Mouse (Mus musculus): ENCODE measurements around the gene Fbxo30. TPM values are rescaled to one million over a fixed set of nuclear protein-coding genes. Genes with fewer than 3 reads are reported as not detected.
A peak's percentile ranks its signal among the peaks of the same experiment; 100 is the strongest.

The Fbxo30 gene
- polyA plus RNA-seq, 1 experiment, result 2.6 TPM

DNA sequence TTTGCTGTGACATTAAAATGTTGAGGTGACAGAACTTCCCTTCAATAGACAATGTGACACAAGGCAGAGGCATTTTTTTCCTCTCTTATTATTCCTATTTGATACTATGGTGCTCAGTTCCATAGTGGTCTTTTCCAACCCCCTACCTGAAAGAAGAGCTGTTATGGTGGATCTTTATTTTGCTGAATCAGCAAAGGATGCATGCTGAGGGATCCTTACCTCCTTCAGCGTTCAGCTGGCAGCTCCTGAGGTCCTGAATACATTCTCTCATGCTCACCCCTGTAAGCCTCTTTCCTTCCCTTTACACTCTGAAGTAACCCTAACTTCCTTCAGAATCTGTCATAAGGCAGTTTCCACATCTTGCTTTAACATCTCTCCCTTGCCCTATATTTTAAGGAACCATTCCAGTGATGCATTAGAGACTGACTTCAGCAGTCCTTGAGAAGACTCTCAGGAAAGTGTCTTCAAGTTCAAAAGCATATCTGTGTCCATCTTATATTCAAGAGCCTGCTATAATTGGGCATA, 38.4 kb downstream of the Fbxo30 start:
- 81% methylated on average over 1 of the region's 1 CpGs for WGBS

DNA sequence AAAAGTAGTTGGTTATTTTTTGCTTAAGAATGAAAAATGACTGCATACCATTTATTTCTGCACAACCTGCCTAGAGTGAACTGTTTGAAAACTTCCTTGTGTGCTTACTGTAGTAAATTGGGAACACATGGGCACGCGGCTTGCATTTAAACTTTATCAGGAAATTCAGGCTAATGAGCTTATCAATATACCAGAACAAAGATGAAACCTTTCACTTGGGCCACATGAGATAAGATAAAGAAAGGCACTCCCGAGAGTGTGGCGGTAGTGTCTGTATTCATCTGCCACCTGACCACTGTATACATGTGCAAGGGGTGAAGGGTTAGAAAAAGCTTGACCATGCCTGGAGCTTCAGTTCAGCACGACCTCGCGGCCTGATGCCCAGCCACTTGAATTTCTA, 41.2 kb downstream of the Fbxo30 start:
- 81% methylated on average over 7 of the region's 7 CpGs for WGBS
- DNase-seq (ENCODE audit: low read depth, low spot score), result no peak

More for the DNA sequence above, 38.4 kb downstream of the Fbxo30 start:
- DNase-seq (ENCODE audit: low read depth, low spot score), result no peak

DNA sequence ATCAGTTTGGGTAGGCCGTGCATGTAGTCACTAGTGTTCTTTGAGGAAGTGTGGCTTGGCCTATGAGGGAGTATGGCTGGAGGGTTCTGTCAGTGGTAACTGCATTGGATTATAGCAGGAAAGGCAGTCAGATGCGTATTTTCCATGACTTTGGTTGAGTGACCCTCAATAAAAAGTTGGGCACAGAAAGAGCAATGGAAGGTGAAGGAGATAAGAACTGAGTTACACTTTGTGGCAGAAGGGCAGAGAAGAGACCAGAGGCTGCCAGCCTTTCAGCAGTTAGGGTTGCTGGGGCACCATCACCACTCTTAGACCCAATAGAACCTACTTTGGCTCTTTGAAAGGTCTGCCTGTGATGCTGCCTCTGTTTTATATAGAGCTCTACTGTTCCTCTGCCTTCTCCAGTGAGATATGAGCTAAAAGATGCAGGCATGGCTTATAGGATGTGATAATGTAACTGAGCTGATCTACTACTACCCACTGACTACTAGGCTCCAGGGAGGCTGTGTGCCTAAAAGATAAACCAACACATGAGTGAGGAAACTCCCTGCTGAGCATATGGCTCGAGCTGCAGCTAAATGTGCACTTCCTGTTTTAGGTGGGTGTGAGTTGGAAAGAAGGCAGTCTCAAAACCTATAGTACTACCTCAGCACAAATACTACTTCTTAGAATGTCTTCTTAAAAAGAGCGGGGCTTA, 42.2 kb downstream of the Fbxo30 start:
- 77% methylated on average over 4 of the region's 4 CpGs for WGBS
- DNase-seq (ENCODE audit: low read depth, low spot score), result no peak

DNA sequence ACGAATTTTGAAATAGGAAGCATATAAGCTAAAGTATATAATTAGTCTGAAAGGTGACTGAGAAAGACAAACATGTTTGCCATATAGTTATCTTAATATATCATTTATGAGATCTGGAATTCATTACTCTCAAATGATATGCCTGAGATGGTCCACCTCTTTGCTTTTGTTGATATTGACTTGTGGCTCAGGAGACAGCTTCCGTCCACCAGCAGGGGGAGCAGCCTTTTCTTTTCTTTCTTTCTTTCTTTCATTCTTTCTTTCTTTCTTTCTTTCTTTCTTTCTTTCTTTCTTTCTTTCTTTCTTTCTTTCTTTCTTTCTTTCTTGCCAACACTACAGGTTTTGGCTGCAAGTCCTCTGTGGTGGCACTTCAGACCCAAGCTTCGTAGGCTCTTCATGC, 45.4 kb downstream of the Fbxo30 start:
- no peak for DNase-seq (ENCODE audit: low read depth, low spot score)
- 89% methylated on average over 3 of the region's 3 CpGs for WGBS

DNA sequence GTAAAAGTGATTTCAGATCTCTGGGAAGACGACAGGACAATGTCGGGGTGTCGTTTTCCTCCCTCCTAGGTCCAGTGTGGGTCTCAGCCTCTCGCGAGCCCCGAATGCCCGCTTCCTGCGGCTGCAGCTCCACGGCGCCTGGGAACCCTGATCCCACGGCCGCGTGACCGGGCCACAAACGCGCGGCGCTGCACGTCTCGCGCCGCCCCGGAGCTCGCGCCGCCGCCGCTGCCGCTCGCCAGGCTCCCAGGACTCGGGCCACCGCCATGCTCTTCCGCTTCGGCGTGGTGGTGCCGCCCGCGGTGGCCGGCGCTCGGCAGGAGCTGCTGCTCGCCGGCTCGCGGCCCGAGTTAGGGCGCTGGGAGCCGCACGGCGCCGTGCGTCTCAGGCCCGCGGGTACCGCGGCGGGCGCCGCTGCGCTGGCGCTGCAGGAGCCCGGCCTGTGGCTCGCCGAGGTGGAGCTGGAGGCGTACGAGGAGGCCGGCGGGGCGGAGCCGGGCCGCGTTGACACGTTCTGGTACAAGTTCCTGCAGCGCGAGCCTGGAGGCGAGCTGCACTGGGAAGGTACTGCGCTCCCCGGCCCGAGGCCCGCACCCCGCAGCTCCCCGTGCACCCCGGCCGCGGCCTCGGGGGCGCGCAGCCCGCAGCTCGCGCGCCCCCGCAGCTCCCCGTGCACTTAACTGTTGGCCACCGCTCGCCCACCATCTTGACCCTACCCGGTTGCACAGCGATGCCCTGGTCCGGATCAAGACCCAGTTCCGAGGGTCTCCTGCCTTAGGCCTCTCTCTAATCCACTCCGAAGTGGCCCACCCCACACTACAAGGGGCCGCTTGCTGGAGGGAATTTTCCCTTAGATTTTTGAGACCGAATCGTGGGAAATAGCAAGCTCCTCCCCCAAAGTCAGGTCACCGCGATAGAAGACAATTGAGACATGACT, 62.3 kb downstream of the Fbxo30 start, which contains the start of gene Epm2a:
Gene Epm2a (plus strand): TSS at position 200 of the 937 bp plus-strand sequence.
- DNase-seq (ENCODE audit: low read depth, low spot score), result peak; percentile 46
- WGBS, result under 1% methylated on average over 105 of the region's 106 CpGs

DNA sequence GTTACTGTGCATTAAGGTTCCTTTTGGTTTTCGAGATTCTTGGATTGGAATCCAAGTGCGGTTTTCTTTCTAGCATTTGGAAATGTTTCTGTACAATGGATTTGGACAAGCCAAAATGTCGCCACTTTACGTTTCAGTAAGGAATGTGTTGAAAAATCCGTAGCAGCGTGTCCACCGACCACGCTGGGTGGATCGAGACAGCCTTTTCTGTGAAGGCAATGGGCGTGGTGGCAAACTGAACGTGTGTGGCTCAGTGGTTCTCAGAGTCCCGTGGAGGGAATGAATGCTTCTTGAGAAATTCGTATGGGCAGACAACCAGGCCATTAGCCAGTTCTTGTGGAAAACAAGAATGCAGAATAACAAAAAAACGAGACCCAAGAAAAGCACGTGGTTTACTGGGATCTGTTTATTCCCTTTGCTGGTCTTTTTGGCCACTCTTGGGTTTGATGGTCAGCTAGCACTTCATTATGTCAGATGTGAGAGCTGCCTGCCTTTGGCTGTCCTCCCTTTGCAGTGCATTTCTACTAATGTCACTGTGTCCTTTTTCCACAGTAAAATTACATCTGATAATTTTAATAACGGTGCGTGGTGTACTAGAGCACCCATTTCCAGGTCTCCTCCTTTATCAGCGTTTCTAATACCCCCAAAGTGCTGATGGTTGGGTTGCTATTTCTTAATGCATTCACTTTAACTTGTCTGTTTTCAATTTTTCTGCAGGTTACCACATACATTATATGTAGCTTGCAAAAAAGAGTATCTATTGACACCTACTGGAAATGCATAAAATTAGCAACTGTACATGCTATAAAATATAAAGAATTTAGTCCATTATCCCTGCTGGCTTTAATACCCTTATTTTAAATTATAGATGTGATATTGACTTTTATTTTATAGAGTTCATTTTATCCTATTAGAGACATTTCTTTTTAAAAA, 63.7 kb downstream of the Fbxo30 start:
- WGBS, result 80% methylated on average over 18 of the region's 18 CpGs
- no peak for DNase-seq (ENCODE audit: low read depth, low spot score)

Other genes with a start within 250 kb of the Fbxo30 start
- gene Grm1, start 199.0 kb upstream of the Fbxo30 start, polyA plus RNA-seq (2012; rRNA removed), result not detected in 2 replicates
- gene Shprh, start 131.9 kb upstream of the Fbxo30 start, polyA plus RNA-seq (2012; rRNA removed), result 1.2 and 2.2 TPM in 2 replicates
- gene Epm2a, start 62.1 kb downstream of the Fbxo30 start, polyA plus RNA-seq (2012; rRNA removed), result 0.72 and 0.99 TPM in 2 replicates

Data from large intestine, adult 2 months (tissue).